Mouse (Mus musculus) olfactory bulb, adult 2 months (tissue): ENCODE data around the gene Kcnj1.

ENCODE experiments used
- CTCF ChIP-seq: fragments of 200-500 bp; IDR thresholded peaks from 2 replicates; pipeline ENCODE4 v1.5.1; 2012; ENCODE audit warnings: low read depth, mild to moderate bottlenecking, low read length, moderate library complexity; ENCODE audit not compliant: insufficient read depth
- POLR2A ChIP-seq: fragments of 200-500 bp; IDR thresholded peaks from 2 replicates; pipeline ENCODE4 v1.6.1; 2012; ENCODE audit warnings: mild to moderate bottlenecking, low read depth, low read length, moderate library complexity; ENCODE audit not compliant: insufficient read depth

DNA sequence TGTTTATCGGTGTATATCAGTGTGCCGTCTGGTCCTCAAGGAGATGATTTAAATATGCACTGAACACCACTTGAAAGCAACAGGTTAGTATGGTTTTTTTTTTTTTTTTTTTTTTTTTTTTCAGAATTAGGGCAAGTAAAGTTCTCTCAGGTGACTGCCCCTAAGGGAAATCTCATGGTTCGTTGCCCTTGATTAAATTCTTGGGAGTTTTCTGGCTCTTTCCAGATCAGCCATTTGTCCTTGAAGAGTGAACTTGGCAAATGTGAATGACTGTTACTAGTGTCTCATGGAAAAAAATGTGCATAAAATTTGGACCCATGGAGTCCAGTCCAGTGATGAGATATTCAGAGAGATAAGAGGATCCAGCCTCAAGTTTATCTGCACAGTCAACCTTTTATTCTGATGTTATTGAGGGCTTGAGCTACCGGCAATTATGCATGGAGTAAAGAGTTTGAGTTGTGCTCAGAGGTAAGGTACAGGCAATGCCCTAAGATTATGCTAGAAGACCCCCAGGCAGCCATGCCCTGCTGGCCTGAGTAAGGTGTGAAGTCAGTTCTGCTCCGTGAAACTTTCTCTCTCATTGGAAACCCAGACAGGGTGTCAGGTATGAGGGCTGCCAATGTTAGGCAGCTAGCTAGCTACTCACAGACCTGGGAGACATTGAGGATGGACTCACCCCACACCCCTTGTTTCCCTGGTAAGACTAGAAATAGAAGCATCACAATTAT is 4.7 kb downstream of the Kcnj1 start:
- TF ChIP-seq CTCF (no peak), POLR2A (no peak)
